In the genomic region with DNA sequence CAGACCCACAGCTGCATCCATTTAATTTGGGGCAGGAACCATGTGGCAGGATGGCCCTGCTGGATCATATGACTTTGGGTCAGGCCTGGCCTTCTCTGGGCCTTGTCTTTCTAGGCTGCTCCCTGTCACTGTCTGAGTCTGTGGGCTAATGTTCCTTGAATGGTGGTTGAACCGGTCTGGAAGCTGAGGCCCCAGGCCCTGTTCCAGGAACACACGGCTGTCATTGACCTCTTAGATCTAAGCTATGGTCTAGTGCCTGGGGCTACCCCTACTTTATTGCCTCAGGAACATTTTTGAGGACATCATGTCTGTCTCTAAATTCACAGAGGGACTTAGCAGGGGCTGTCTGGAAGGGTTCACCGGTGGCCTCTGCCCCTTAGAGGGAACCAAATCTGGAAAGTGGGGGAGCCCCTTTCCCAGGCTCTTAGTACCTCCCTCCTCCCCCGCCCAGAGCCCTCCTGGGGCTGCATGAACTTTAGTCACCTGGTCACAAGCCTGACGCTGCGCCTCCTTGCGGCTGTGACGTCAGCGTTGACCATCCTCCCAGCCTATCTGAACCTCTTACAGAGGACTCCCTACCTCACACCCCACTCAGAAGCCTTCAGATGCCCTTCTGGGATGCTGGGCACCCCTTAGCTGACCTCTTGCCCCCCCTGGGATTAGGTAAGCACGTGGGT, we compare ENCODE assay signal across 27 mouse cellular contexts. TPM values are rescaled to one million over a fixed set of nuclear protein-coding genes. Genes with fewer than 3 reads are reported as not detected.
DNase-seq lines count a peak whose midpoint lies in the region; ATAC-seq lines count a peak whose summit lies in the region.
"Had no signal": no experiment of that assay in that cellular context is flagged by ENCODE, and none has a peak within 500 bp of the region (broad histone marks: within the 10 kb centered on the region; RNA-seq: fewer than 3 reads in every experiment).

No protein-coding gene starts in this region.

- H3K27ac ChIP-seq in forebrain, embryonic 10.5 days: 0 out of 2 replicates have a peak overlapping the region, but pooled peaks have one; percentile 9
- H3K27ac ChIP-seq in forebrain, embryonic 11.5 days (ENCODE audit: low read depth, low read length): no peak overlapping the region
- H3K27ac ChIP-seq in kidney, embryonic 15.5 days: peak overlapping the region; percentile 75
- H3K27ac ChIP-seq: forebrain, embryonic 12.5 days; hindbrain, embryonic 15.5 days; limb, embryonic 12.5 days; midbrain, embryonic 15.5 days; neural tube, embryonic 13.5 days; stomach, embryonic 15.5 days had no signal

- H3K27me3 ChIP-seq in forebrain, embryonic 10.5 days (ENCODE audit: poor library complexity, severe bottlenecking): peaks cover 39% of the 10 kb centered on the region
- H3K27me3 ChIP-seq in forebrain, embryonic 11.5 days (ENCODE audit: control insufficient read depth, insufficient read depth, low read length): no peaks in the 10 kb centered on the region
- no peaks in the 10 kb centered on the region for H3K27me3 ChIP-seq in kidney, embryonic 15.5 days
- H3K27me3 ChIP-seq: hindbrain, embryonic 15.5 days; midbrain, embryonic 15.5 days; stomach, embryonic 15.5 days had no signal

- no peak overlapping the region for H3K4me2 ChIP-seq in forebrain, embryonic 11.5 days (ENCODE audit: low read depth, low read length, severe bottlenecking)
- peak overlapping the region; percentile 53; the same call in 1 of the 2 replicates for H3K4me2 ChIP-seq in kidney, embryonic 15.5 days
- H3K4me2 ChIP-seq: forebrain, embryonic 12.5 days; hindbrain, embryonic 15.5 days; limb, embryonic 12.5 days; liver, embryonic 11.5 days; midbrain, embryonic 15.5 days; neural tube, embryonic 13.5 days; stomach, embryonic 15.5 days had no signal

- no peaks in the 10 kb centered on the region for H3K9me3 ChIP-seq in forebrain, embryonic 10.5 days
- H3K9me3 ChIP-seq in forebrain, embryonic 11.5 days (ENCODE audit: control insufficient read depth, low read length): no peaks in the 10 kb centered on the region
- no peaks in the 10 kb centered on the region for H3K9me3 ChIP-seq in kidney, embryonic 15.5 days (replicated peaks)
- H3K9me3 ChIP-seq: forebrain, embryonic 12.5 days; hindbrain, embryonic 15.5 days; limb, embryonic 12.5 days; midbrain, embryonic 15.5 days; neural tube, embryonic 13.5 days; stomach, embryonic 15.5 days had no signal

- intact Hi-C loops in gastrocnemius, postnatal 36 days (cut with DNase I): no loop called here

- no peak overlapping the region for H3K4me3 ChIP-seq in forebrain, embryonic 10.5 days
- H3K4me3 ChIP-seq in forebrain, embryonic 11.5 days (ENCODE audit: low read depth, low read length): no peak overlapping the region
- H3K4me3 ChIP-seq in kidney, embryonic 15.5 days (replicated peaks): no peak overlapping the region
- H3K4me3 ChIP-seq: forebrain, embryonic 12.5 days; hindbrain, embryonic 15.5 days; limb, embryonic 12.5 days; midbrain, embryonic 15.5 days; myocyte; neural tube, embryonic 13.5 days; stomach, embryonic 15.5 days had no signal

- no peak overlapping the region for H3K9ac ChIP-seq in forebrain, embryonic 11.5 days (ENCODE audit: low read length)
- H3K9ac ChIP-seq in kidney, embryonic 15.5 days: no peak overlapping the region
- H3K9ac ChIP-seq: forebrain, embryonic 12.5 days; hindbrain, embryonic 15.5 days; limb, embryonic 12.5 days; midbrain, embryonic 15.5 days; neural tube, embryonic 13.5 days; stomach, embryonic 15.5 days had no signal

- no peak for ATAC-seq in forebrain, embryonic 11.5 days (replicated peaks; ENCODE audit: low FRiP score)
- peak; percentile 10; the same call in 1 of the 2 replicates for ATAC-seq in kidney, embryonic 15.5 days (replicated peaks; ENCODE audit: low FRiP score)
- ATAC-seq: midbrain, embryonic 15.5 days had no signal

- 23% methylated on average over 10 of the region's 10 CpGs for WGBS in forebrain, embryonic 10.5 days
- 26% methylated on average over 10 of the region's 10 CpGs for WGBS in forebrain, embryonic 11.5 days
- 17% methylated on average over 10 of the region's 10 CpGs for WGBS in kidney, embryonic 15.5 days

- no peak for DNase-seq in forebrain, embryonic 10.5 days (ENCODE audit: extremely low spot score, low spot score)
- DNase-seq in forebrain, embryonic 11.5 days (ENCODE audit: low spot score): no peak
- DNase-seq in kidney, adult 11 months: peak; percentile 86
- DNase-seq in kidney, postnatal 36 days: peak; percentile 88
- DNase-seq in lung, postnatal 36 days: no peak
- DNase-seq in gastrocnemius, postnatal 36 days: no peak
- no peak for DNase-seq in spleen, postnatal 14 days (ENCODE audit: low spot score in 2 of 2)
- DNase-seq: adrenal gland, postnatal 25 days; cerebellum, adult 9-10 months; gastrocnemius, postnatal 25 days; heart, postnatal 36 days; lung, adult 18-20 months; lung, postnatal 10 days; retina, postnatal 1 day; right cerebral cortex, postnatal 4 days; thymus, postnatal 36 days had no signal

- H3K4me1 ChIP-seq in forebrain, embryonic 10.5 days: peaks cover 49% of the 10 kb centered on the region
- 0 out of 2 replicates have a peak, but pooled peaks cover 2% of the 10 kb centered on the region for H3K4me1 ChIP-seq in forebrain, embryonic 11.5 days (replicated peaks; ENCODE audit: control insufficient read depth, insufficient read depth, low read length)
- H3K4me1 ChIP-seq in kidney, embryonic 15.5 days: peaks cover 52% of the 10 kb centered on the region
- H3K4me1 ChIP-seq: forebrain, embryonic 12.5 days; hindbrain, embryonic 15.5 days; midbrain, embryonic 15.5 days; neural tube, embryonic 13.5 days; stomach, embryonic 15.5 days had no signal

- H3K36me3 ChIP-seq in forebrain, embryonic 10.5 days (replicated peaks): no peaks in the 10 kb centered on the region
- no peaks in the 10 kb centered on the region for H3K36me3 ChIP-seq in forebrain, embryonic 11.5 days (ENCODE audit: control insufficient read depth, insufficient read depth, low read length)
- no peaks in the 10 kb centered on the region for H3K36me3 ChIP-seq in kidney, embryonic 15.5 days
- H3K36me3 ChIP-seq: forebrain, embryonic 12.5 days; hindbrain, embryonic 15.5 days; limb, embryonic 12.5 days; midbrain, embryonic 15.5 days; neural tube, embryonic 13.5 days; stomach, embryonic 15.5 days had no signal

RNA-seq across cellular contexts. Expression of gene Ggt1, which starts 9.7 kb away (rescaled TPM):
- 1.6 and 2.3 TPM in 2 replicates for polyA plus RNA-seq in forebrain, embryonic 10.5 days (2016; fragmentation: Nextera tagmentation; extraction: Ambion mirVana)
- polyA plus RNA-seq in forebrain, embryonic 11.5 days (2014; fragmentation: Nextera tagmentation; extraction: Ambion mirVana): 2.3 and 3.4 TPM in 2 replicates
- 128 and 137 TPM in 2 replicates for polyA plus RNA-seq in kidney, embryonic 15.5 days (2015; fragmentation: Nextera tagmentation; extraction: Ambion mirVana)
- total RNA-seq in gastrocnemius, postnatal 36 days (2021): under 1 TPM in 1 of 2 experiments, not detected in 1; 0.33 TPM
- total RNA-seq: adrenal gland, postnatal 25 days; heart, adult 8-10 months; heart, postnatal 36 days had no signal

RNA-seq across cellular contexts. Expression of gene Lrrc75b, which starts 11.0 kb away (rescaled TPM):
- polyA plus RNA-seq in forebrain, embryonic 10.5 days (2016; fragmentation: Nextera tagmentation; extraction: Ambion mirVana): 1.1 TPM in 2 replicates
- 2.3 and 3.5 TPM in 2 replicates for polyA plus RNA-seq in forebrain, embryonic 11.5 days (2014; fragmentation: Nextera tagmentation; extraction: Ambion mirVana)
- polyA plus RNA-seq in kidney, embryonic 15.5 days (2015; fragmentation: Nextera tagmentation; extraction: Ambion mirVana): 3.0 and 3.1 TPM in 2 replicates
- under 1 TPM; 0.20 to 0.64 TPM for total RNA-seq in gastrocnemius, postnatal 36 days (2021)
- total RNA-seq: common myeloid progenitor, adult 5-6 weeks had no signal

RNA-seq across cellular contexts. Expression of gene Ggt5, which starts 18.0 kb away (rescaled TPM):
- polyA plus RNA-seq in forebrain, embryonic 10.5 days (2016; fragmentation: Nextera tagmentation; extraction: Ambion mirVana): 0.21 and 0.97 TPM in 2 replicates
- polyA plus RNA-seq in forebrain, embryonic 11.5 days (2014; fragmentation: Nextera tagmentation; extraction: Ambion mirVana): 0.67 and 1.0 TPM in 2 replicates
- 6.7 and 7.7 TPM in 2 replicates for polyA plus RNA-seq in kidney, embryonic 15.5 days (2015; fragmentation: Nextera tagmentation; extraction: Ambion mirVana)
- total RNA-seq in gastrocnemius, postnatal 36 days (2021): 1 to 10 TPM; 3.0 to 5.2 TPM

RNA-seq across cellular contexts. Expression of gene Gucd1, which starts 53.3 kb away (rescaled TPM):
- 28.6 and 34.3 TPM in 2 replicates for polyA plus RNA-seq in forebrain, embryonic 10.5 days (2016; fragmentation: Nextera tagmentation; extraction: Ambion mirVana)
- polyA plus RNA-seq in forebrain, embryonic 11.5 days (2014; fragmentation: Nextera tagmentation; extraction: Ambion mirVana): 30.0 and 35.4 TPM in 2 replicates
- 44.2 and 46.0 TPM in 2 replicates for polyA plus RNA-seq in kidney, embryonic 15.5 days (2015; fragmentation: Nextera tagmentation; extraction: Ambion mirVana)
- 10 to 100 TPM; 55.5 to 71.5 TPM for total RNA-seq in gastrocnemius, postnatal 36 days (2021)

RNA-seq across cellular contexts. Expression of gene Snrpd3, which starts 53.8 kb away (rescaled TPM):
- 289 and 305 TPM in 2 replicates for polyA plus RNA-seq in forebrain, embryonic 10.5 days (2016; fragmentation: Nextera tagmentation; extraction: Ambion mirVana)
- polyA plus RNA-seq in forebrain, embryonic 11.5 days (2014; fragmentation: Nextera tagmentation; extraction: Ambion mirVana): 261 and 263 TPM in 2 replicates
- 175 and 183 TPM in 2 replicates for polyA plus RNA-seq in kidney, embryonic 15.5 days (2015; fragmentation: Nextera tagmentation; extraction: Ambion mirVana)
- total RNA-seq in gastrocnemius, postnatal 36 days (2021): 10 to 100 TPM; 62.0 to 74.5 TPM

Comparison
In these comparisons a context has a peak if more than half of its experiments do, and no peak if none do; other contexts are left out.
1. DNase-seq: peak in kidney, adult 11 months (single experiment) and kidney, postnatal 36 days (2 of 2); none in forebrain, embryonic 10.5 days (single experiment), forebrain, embryonic 11.5 days (single experiment), lung, postnatal 36 days (single experiment), gastrocnemius, postnatal 36 days (0 of 2) and spleen, postnatal 14 days (0 of 2).
2. RNA of gene Ggt1, which starts 9.7 kb away (polyA plus RNA-seq): 128 to 137 TPM in kidney, embryonic 15.5 days; 2.3 to 3.4 TPM in forebrain, embryonic 11.5 days and 1.6 to 2.3 TPM in forebrain, embryonic 10.5 days; every median in the first group is over 10 times any median in the second.